Mouse (Mus musculus) neural tube, embryonic 12.5 days (tissue): ENCODE data around the gene Mpnd. TPM values are rescaled to one million over a fixed set of nuclear protein-coding genes. Genes with fewer than 3 reads are reported as not detected.

ENCODE experiments used
- ATAC-seq: fragments of 200-750 bp; cut with Nextera tagmentation; 2 replicates; pipeline ENCODE4 v1.8.0; 2017; ENCODE audit warnings: low read depth, mild to moderate bottlenecking, moderate TSS enrichment, moderate library complexity; ENCODE audit not compliant: low FRiP score
- H3K27ac ChIP-seq: fragments of 300-500 bp; sonication (generic); 2 replicates; pipeline ENCODE4 v1.5.1; 2016
- H3K27me3 ChIP-seq: fragments of 300-500 bp; sonication (generic); replicated peaks from 2 replicates; pipeline ENCODE4 v1.6.1; 2016; ENCODE audit warnings: mild to moderate bottlenecking
- H3K36me3 ChIP-seq: fragments of 300-500 bp; sonication (generic); 2 replicates; pipeline ENCODE4 v1.6.1; 2016; ENCODE audit warnings: mild to moderate bottlenecking
- H3K4me1 ChIP-seq: fragments of 300-500 bp; sonication (generic); 2 replicates; pipeline ENCODE4 v1.6.1; 2016
- H3K4me2 ChIP-seq: fragments of 300-500 bp; sonication (generic); replicated peaks from 2 replicates; pipeline ENCODE4 v1.6.1; 2016; ENCODE audit warnings: mild to moderate bottlenecking
- H3K4me3 ChIP-seq: fragments of 300-500 bp; sonication (generic); 2 replicates; pipeline ENCODE4 v1.5.1; 2016
- H3K9ac ChIP-seq: fragments of 300-500 bp; sonication (generic); 2 replicates; pipeline ENCODE4 v1.6.1; 2016; ENCODE audit warnings: mild to moderate bottlenecking
- H3K9me3 ChIP-seq: fragments of 300-500 bp; sonication (generic); 2 replicates; pipeline ENCODE4 v1.6.1; 2016; ENCODE audit warnings: mild to moderate bottlenecking
- WGBS: fragments of 180-500 bp; shearing (Covaris S2); methylation state at CpG from one replicate; pipeline ENCODE4 v1.1.7; 2016; 5-methylcytosine and 5-hydroxymethylcytosine counted together
- polyA plus RNA-seq: library from polyadenylated mRNA; unstranded; fragments of >200 nt; fragmentation: Nextera tagmentation; extraction: Ambion mirVana; gene quantifications from 2 replicates; pipeline ENCODE4 v1.2.1, GENCODE M21; 2016

The Mpnd gene
- polyA plus RNA-seq, 1 experiment from 2014 or later = 214 TPM

GRCm38 (mm10) chr17:56015293-56015692, 9.8 kb downstream of the Mpnd start:
- Histone ChIP-seq H3K9me3 (no peaks in the 10 kb centered on the region), H3K4me3 (no peak overlapping the region), H3K4me1 (peaks cover 12% of the 10 kb centered on the region), H3K27ac (no peak overlapping the region), H3K4me2 (no peak overlapping the region), H3K36me3 (peaks cover 87% of the 10 kb centered on the region), H3K27me3 (no peaks in the 10 kb centered on the region), H3K9ac (no peak overlapping the region)
- 96% methylated on average over 9 of the region's 9 CpGs for WGBS
- no peak for ATAC-seq

GRCm38 (mm10) chr17:56016382-56016781, 10.9 kb downstream of the Mpnd start:
- Histone ChIP-seq H3K4me2 (no peak overlapping the region), H3K9ac (no peak overlapping the region), H3K4me3 (no peak overlapping the region), H3K27me3 (no peaks in the 10 kb centered on the region), H3K27ac (no peak overlapping the region), H3K9me3 (no peaks in the 10 kb centered on the region), H3K36me3 (peaks cover 82% of the 10 kb centered on the region), H3K4me1 (peaks cover 1% of the 10 kb centered on the region; the same call in 1 of the 2 replicates)
- ATAC-seq = no peak
- 84% methylated on average over 8 of the region's 8 CpGs for WGBS

- H3K27me3 ChIP-seq = no peaks in the 10 kb centered on the region
- peaks cover 75% of the 10 kb centered on the region for H3K36me3 ChIP-seq
- no peak overlapping the region for H3K4me3 ChIP-seq
- H3K4me1 ChIP-seq = no peaks in the 10 kb centered on the region
- no peak overlapping the region for H3K4me2 ChIP-seq
- no peak for ATAC-seq
- 84% methylated on average over 15 of the region's 15 CpGs for WGBS
- H3K9me3 ChIP-seq = no peaks in the 10 kb centered on the region
- no peak overlapping the region for H3K27ac ChIP-seq
- no peak overlapping the region for H3K9ac ChIP-seq
Observed at GRCm38 (mm10) chr17:56016793-56017785, 11.6 kb downstream of the Mpnd start.

- Histone ChIP-seq H3K4me1 (peaks cover 7% of the 10 kb centered on the region; the same call in 1 of the 2 replicates), H3K4me3 (no peak overlapping the region), H3K4me2 (no peak overlapping the region), H3K9me3 (no peaks in the 10 kb centered on the region), H3K9ac (no peak overlapping the region), H3K27ac (no peak overlapping the region), H3K36me3 (peaks cover 69% of the 10 kb centered on the region), H3K27me3 (no peaks in the 10 kb centered on the region)
- no peak for ATAC-seq
- 90% methylated on average over 7 of the region's 7 CpGs for WGBS
Observed at GRCm38 (mm10) chr17:56017848-56018247, 12.3 kb downstream of the Mpnd start.

GRCm38 (mm10) chr17:56018347-56019131, 13.0 kb downstream of the Mpnd start:
- ATAC-seq = 0 out of 2 replicates have a peak, but pooled peaks have one; percentile 22
- H3K4me3 ChIP-seq = no peak overlapping the region
- no peak overlapping the region for H3K4me2 ChIP-seq
- H3K4me1 ChIP-seq = peaks cover 14% of the 10 kb centered on the region; the same call in 1 of the 2 replicates
- peaks cover 65% of the 10 kb centered on the region for H3K36me3 ChIP-seq
- H3K27me3 ChIP-seq = no peaks in the 10 kb centered on the region
- H3K9ac ChIP-seq = no peak overlapping the region
- WGBS = 78% methylated on average over 20 of the region's 20 CpGs
- H3K9me3 ChIP-seq = no peaks in the 10 kb centered on the region
- no peak overlapping the region for H3K27ac ChIP-seq

- no peak overlapping the region for H3K27ac ChIP-seq
- H3K27me3 ChIP-seq = no peaks in the 10 kb centered on the region
- H3K4me2 ChIP-seq = no peak overlapping the region
- WGBS = 91% methylated on average over 6 of the region's 6 CpGs
- no peak overlapping the region for H3K9ac ChIP-seq
- no peaks in the 10 kb centered on the region for H3K9me3 ChIP-seq
- no peak for ATAC-seq
- no peak overlapping the region for H3K4me3 ChIP-seq
- peaks cover 14% of the 10 kb centered on the region; the same call in 1 of the 2 replicates for H3K4me1 ChIP-seq
- peaks cover 56% of the 10 kb centered on the region for H3K36me3 ChIP-seq
Observed at GRCm38 (mm10) chr17:56020400-56021084, 15.0 kb downstream of the Mpnd start.

GRCm38 (mm10) chr17:56021161-56021910, 15.8 kb downstream of the Mpnd start:
- Histone ChIP-seq H3K27me3 (no peaks in the 10 kb centered on the region), H3K4me1 (peaks cover 14% of the 10 kb centered on the region; the same call in 1 of the 2 replicates), H3K4me2 (no peak overlapping the region), H3K27ac (no peak overlapping the region), H3K4me3 (no peak overlapping the region), H3K9ac (no peak overlapping the region), H3K36me3 (peaks cover 48% of the 10 kb centered on the region), H3K9me3 (no peaks in the 10 kb centered on the region)
- 92% methylated on average over 4 of the region's 4 CpGs for WGBS
- no peak for ATAC-seq

GRCm38 (mm10) chr17:56022131-56022988, 16.8 kb downstream of the Mpnd start:
- no peaks in the 10 kb centered on the region for H3K27me3 ChIP-seq
- H3K36me3 ChIP-seq = peaks cover 39% of the 10 kb centered on the region
- H3K4me1 ChIP-seq = peaks cover 14% of the 10 kb centered on the region
- no peak overlapping the region for H3K9ac ChIP-seq
- H3K27ac ChIP-seq = no peak overlapping the region
- H3K9me3 ChIP-seq = no peaks in the 10 kb centered on the region
- ATAC-seq = no peak
- H3K4me2 ChIP-seq = no peak overlapping the region
- no peak overlapping the region for H3K4me3 ChIP-seq
- WGBS = 44% methylated on average over 2 of the region's 2 CpGs

- WGBS = 85% methylated on average over 4 of the region's 4 CpGs
- Histone ChIP-seq H3K9me3 (no peaks in the 10 kb centered on the region), H3K27me3 (no peaks in the 10 kb centered on the region), H3K36me3 (peaks cover 39% of the 10 kb centered on the region), H3K4me2 (no peak overlapping the region), H3K4me1 (peaks cover 14% of the 10 kb centered on the region), H3K27ac (no peak overlapping the region), H3K9ac (no peak overlapping the region), H3K4me3 (no peak overlapping the region)
- ATAC-seq = no peak
Observed at GRCm38 (mm10) chr17:56022989-56023290, 17.4 kb downstream of the Mpnd start.

DNA sequence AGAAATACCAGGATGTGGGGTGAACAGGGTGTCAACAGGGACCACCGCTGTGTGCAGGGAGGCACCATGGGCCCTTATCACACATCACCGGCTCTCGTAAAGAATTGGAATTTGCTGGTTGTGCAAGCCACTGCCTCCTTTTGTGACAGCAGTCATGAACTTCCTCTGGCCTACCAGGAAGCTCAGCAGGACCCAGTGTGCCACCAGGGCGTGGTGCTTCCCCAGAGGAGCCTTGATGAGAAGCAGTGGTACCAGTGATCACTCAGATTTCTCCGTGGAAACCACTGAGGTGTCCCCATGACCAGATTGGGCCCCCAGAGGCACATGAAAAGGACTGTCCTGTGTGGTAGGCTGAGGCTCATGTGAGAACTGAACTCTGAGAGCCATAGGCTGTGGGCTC, 17.9 kb downstream of the Mpnd start:
- Histone ChIP-seq H3K9me3 (no peaks in the 10 kb centered on the region), H3K4me1 (peaks cover 14% of the 10 kb centered on the region), H3K27ac (no peak overlapping the region)

DNA sequence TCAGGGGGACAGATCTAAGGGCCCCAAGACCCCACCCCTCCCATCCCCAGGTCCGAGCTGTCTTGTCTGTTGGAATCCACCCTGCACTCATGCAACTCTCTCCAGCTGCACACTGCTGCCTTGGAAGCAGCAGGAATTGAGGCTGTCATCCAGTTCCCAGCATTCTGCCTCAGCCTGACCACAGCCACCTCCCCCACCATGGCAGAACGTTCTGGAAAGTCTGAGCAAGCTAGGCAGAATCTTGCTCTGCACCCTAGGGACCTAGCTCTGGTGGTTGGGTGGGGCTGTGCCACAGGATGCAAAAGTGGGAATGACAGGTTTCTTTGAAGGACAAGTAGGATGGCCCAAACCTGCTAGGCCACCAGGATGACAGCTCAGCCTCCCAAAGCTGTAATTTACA, 19.0 kb downstream of the Mpnd start:
- Histone ChIP-seq H3K9ac (no peak overlapping the region), H3K4me1 (peaks cover 14% of the 10 kb centered on the region), H3K4me2 (no peak overlapping the region), H3K36me3 (peaks cover 39% of the 10 kb centered on the region), H3K9me3 (no peaks in the 10 kb centered on the region), H3K4me3 (no peak overlapping the region), H3K27me3 (no peaks in the 10 kb centered on the region), H3K27ac (no peak overlapping the region)
- no peak for ATAC-seq
- WGBS = 74% methylated on average over 2 of the region's 2 CpGs

More for the DNA sequence above, 17.9 kb downstream of the Mpnd start:
- Histone ChIP-seq H3K4me3 (no peak overlapping the region), H3K4me2 (no peak overlapping the region), H3K27me3 (no peaks in the 10 kb centered on the region), H3K36me3 (peaks cover 39% of the 10 kb centered on the region), H3K9ac (no peak overlapping the region)
- no peak for ATAC-seq
- WGBS = 83% methylated on average over 5 of the region's 5 CpGs
